Mouse (Mus musculus) liver, embryonic 12.5 days (tissue): ENCODE results near the gene Pitpnm2. TPM values are rescaled to one million over a fixed set of nuclear protein-coding genes. Genes with fewer than 3 reads are reported as not detected.

ENCODE experiments used
- ATAC-seq: fragments of 200-750 bp; cut with Nextera tagmentation; 2 replicates; pipeline ENCODE4 v1.8.0; 2017; ENCODE audit warnings: moderate number of reproducible peaks, mild to moderate bottlenecking, moderate library complexity
- H3K27ac ChIP-seq: fragments of 300-500 bp; sonication (generic); 2 replicates; pipeline ENCODE4 v1.5.1; 2016; ENCODE audit warnings: mild to moderate bottlenecking
- H3K27me3 ChIP-seq: fragments of 300-500 bp; sonication (generic); replicated peaks from 2 replicates; pipeline ENCODE4 v1.6.1; 2016; ENCODE audit warnings: mild to moderate bottlenecking, moderate library complexity
- H3K36me3 ChIP-seq: fragments of 300-500 bp; sonication (generic); 2 replicates; pipeline ENCODE4 v1.6.1; 2016; ENCODE audit warnings: mild to moderate bottlenecking, moderate library complexity
- H3K4me1 ChIP-seq: fragments of 300-500 bp; sonication (generic); 2 replicates; pipeline ENCODE4 v1.6.1; 2016
- H3K4me2 ChIP-seq: fragments of 300-500 bp; sonication (generic); 2 replicates; pipeline ENCODE4 v1.6.1; 2016; ENCODE audit warnings: mild to moderate bottlenecking, moderate library complexity
- H3K4me3 ChIP-seq: fragments of 300-500 bp; sonication (generic); 2 replicates; pipeline ENCODE4 v1.5.1; 2016; ENCODE audit warnings: mild to moderate bottlenecking, moderate library complexity
- H3K9ac ChIP-seq: fragments of 300-500 bp; sonication (generic); 2 replicates; pipeline ENCODE4 v1.6.1; 2016; ENCODE audit warnings: mild to moderate bottlenecking, moderate library complexity
- H3K9me3 ChIP-seq: fragments of 300-500 bp; sonication (generic); replicated peaks from 2 replicates; pipeline ENCODE4 v1.6.1; 2016; ENCODE audit warnings: mild to moderate bottlenecking, moderate library complexity
- WGBS: fragments of 180-500 bp; shearing (Covaris S2); methylation state at CpG from one replicate; pipeline ENCODE4 v1.1.7; 2016; ENCODE audit not compliant: insufficient replicate concordance; 5-methylcytosine and 5-hydroxymethylcytosine counted together
- polyA plus RNA-seq: library from polyadenylated mRNA; unstranded; fragments of >200 nt; fragmentation: Nextera tagmentation; extraction: Ambion mirVana; gene quantifications from 2 replicates; pipeline ENCODE4 v1.2.1, GENCODE M21; 2016

Gene Pitpnm2
- polyA plus RNA-seq, 1 experiment from 2014 or later: 2.5 TPM

DNA sequence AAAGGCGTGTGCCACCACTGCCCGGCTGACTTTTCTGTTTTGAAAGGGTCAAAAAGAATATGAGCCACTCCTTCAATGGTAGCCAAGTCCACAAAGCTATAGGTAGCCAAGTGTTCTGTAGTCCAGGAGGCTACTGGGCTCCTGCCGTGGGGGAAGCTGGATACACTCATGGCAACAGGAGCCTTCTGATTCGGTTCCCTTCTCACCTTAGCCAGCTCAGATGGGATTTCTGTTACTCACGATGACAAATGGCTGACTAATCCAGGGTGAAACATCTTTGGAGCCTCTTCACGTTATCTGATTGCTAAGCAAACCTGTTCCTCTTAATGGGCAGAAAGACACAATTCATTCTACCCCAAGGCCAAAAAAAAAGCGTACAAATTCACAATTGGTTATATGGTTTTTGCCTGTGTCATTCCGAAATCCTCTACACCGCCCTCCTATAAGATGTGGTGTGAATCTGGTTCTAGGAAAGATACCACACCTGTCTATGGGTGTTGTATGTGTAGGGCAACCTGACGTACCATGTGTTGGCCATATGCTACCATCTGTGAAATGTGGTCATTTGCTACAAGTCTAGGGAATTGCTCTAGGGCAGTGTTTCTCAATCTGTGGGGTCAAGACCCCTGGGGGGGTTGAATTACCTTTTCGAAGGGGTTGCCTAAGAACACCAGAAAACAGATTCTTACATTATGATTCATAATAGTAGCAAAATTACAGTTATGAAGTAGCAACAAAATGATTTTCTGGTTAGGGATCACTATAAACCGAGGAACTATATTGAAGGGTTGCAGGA is 80.9 kb downstream of the Pitpnm2 start:
- Histone ChIP-seq H3K4me1 (peaks cover 71% of the 10 kb centered on the region), H3K9ac (no peak overlapping the region), H3K27ac (no peak overlapping the region), H3K4me3 (no peak overlapping the region), H3K27me3 (no peaks in the 10 kb centered on the region), H3K36me3 (no peaks in the 10 kb centered on the region), H3K4me2 (no peak overlapping the region), H3K9me3 (no peaks in the 10 kb centered on the region)
- ATAC-seq: no peak
- 79% methylated on average over 12 of the region's 12 CpGs for WGBS

DNA sequence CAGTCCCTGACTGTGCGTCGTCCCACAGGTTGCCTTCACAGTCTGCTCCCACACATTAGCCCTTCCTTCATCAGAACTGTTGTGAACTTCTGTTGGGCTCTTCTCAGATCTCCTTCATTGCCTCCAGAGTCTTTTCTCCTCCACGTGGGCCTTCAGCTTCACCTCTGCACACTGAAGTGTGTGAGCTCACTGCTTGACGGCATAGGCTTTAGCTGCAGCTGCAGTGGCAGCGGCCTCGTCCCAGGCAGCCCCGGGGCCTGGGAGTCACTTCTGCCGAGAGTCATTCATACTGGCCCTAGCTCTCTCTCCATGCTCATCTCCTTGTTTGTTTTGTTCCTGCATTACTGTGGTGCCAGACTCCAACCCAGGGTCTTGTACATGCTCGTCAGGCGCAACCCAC is 81.9 kb downstream of the Pitpnm2 start:
- H3K27ac ChIP-seq: no peak overlapping the region
- no peak for ATAC-seq
- H3K27me3 ChIP-seq: no peaks in the 10 kb centered on the region
- no peaks in the 10 kb centered on the region for H3K9me3 ChIP-seq
- H3K4me1 ChIP-seq: peaks cover 71% of the 10 kb centered on the region
- no peak overlapping the region for H3K9ac ChIP-seq
- H3K4me3 ChIP-seq: no peak overlapping the region
- H3K4me2 ChIP-seq: no peak overlapping the region
- WGBS: 76% methylated on average over 10 of the region's 10 CpGs
- H3K36me3 ChIP-seq: no peaks in the 10 kb centered on the region

DNA sequence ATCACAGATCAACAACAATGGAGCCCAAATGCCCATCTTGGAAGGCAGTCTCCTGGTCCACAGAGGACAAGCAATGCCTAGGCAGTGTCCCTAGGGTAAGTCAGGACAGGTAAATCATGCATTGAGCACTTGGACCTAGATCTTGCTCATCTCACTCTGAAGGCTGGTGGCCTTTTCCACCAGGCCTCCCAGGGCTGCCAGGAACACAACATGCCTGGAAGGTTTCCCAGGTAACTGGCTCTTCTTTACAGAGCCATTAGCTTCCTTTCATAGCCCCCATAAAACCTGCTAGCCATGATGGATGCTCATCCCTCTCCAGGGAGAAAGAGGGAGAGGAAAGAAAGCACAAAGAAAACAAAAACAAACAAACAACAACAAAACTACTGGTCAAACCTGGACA is 82.8 kb downstream of the Pitpnm2 start:
- Histone ChIP-seq H3K9ac (no peak overlapping the region), H3K9me3 (no peaks in the 10 kb centered on the region), H3K27ac (no peak overlapping the region), H3K36me3 (no peaks in the 10 kb centered on the region), H3K27me3 (no peaks in the 10 kb centered on the region), H3K4me1 (peaks cover 69% of the 10 kb centered on the region), H3K4me3 (no peak overlapping the region), H3K4me2 (no peak overlapping the region)
- ATAC-seq: no peak

DNA sequence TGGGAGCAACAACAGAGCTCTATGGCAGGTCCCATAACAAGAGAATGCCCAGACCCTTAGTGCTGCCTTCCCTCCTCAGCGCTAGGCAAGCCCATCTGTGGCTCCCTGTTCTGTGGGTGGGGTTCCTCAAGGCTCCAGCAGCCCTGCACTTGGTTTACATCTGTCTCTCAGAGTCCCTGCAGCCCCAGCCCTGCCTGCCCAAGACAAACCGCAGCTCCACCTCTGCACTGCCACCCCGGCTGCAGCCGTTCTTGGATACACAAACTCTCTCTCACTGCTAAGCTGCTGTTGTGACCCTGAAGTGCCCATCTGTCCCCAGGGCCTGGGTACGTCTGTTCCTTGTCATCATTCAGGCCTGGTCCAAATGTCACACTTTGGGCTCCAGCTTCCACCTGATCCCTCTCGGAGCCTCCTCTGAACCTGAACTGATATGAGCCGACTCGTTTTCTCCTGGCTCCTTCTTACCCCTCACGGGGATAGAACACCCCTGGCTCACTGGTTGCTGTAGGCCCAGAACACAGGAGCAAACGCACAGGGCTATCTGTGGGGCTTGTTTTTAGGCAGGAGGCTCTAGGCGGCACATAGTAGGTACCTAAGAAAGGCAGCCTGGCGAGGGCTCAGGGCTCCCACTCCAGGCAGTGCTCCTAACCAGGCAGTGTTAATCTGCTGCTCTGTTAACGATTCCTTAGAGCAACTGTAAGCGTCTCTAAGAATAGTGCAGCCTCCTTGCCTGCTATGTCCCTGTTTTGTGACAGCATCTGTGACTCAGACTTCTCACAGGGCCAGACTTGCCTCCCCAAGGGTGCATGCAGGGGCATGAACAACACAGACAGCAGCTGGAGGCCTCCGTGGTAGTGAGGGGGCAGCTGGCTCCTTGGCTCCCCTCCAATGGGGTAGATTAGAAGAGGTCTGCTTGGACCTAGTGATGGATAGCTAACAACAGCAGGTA is 83.7 kb downstream of the Pitpnm2 start:
- no peaks in the 10 kb centered on the region for H3K9me3 ChIP-seq
- peak; percentile 62 for ATAC-seq
- peak overlapping the region; percentile 8; the same call in 1 of the 2 replicates for H3K27ac ChIP-seq
- no peaks in the 10 kb centered on the region for H3K27me3 ChIP-seq
- 48% methylated on average over 15 of the region's 15 CpGs for WGBS
- H3K9ac ChIP-seq: no peak overlapping the region; the same call in 1 of the 2 replicates
- H3K4me1 ChIP-seq: peaks cover 66% of the 10 kb centered on the region
- no peak overlapping the region for H3K4me3 ChIP-seq
- no peaks in the 10 kb centered on the region for H3K36me3 ChIP-seq
- H3K4me2 ChIP-seq: no peak overlapping the region

DNA sequence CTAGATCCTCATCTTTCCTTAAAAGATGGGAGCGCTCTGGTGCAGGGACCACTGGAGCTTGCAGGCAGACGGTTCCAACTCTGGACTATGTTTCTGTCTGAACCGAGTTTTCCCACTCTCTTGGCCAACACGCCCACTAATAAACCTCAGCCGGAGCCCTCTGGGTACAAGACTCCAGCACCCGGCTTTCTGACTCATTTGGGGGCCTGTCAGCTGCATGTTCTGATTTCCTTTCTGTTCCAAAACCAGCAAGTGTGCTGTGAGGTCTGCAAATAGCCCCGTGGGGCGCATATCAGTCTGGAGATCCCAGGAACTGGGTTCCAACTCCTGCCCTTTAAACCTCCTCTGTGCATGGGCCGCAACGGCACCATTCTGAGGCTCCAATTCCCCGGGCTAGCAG is 86.1 kb downstream of the Pitpnm2 start:
- H3K4me2 ChIP-seq: no peak overlapping the region
- no peak overlapping the region for H3K9ac ChIP-seq
- H3K4me3 ChIP-seq: no peak overlapping the region
- no peaks in the 10 kb centered on the region for H3K36me3 ChIP-seq
- no peak for ATAC-seq
- H3K4me1 ChIP-seq: peaks cover 73% of the 10 kb centered on the region
- H3K9me3 ChIP-seq: no peaks in the 10 kb centered on the region
- H3K27ac ChIP-seq: no peak overlapping the region
- 84% methylated on average over 11 of the region's 11 CpGs for WGBS
- no peaks in the 10 kb centered on the region for H3K27me3 ChIP-seq

DNA sequence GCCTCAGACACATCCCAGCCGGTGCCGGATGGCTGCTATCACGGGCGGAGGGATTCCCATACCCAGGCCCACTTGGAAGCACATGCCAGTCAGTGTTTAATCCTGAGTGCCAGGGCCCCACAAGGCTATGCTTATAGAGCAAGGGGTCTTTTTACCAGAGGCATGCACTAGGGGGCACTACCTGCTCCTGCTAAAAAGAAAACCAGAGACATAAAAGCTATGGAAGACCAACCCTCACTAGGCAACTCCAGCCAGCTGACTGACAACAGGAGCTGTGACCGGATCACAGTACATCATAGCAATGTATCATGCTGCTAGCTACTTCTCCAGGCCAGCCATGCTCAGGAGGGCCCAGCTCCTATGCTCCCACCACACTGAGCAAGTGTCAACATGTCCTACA is 87.0 kb downstream of the Pitpnm2 start:
- Histone ChIP-seq H3K9ac (no peak overlapping the region), H3K4me1 (peaks cover 67% of the 10 kb centered on the region), H3K9me3 (no peaks in the 10 kb centered on the region), H3K27me3 (no peaks in the 10 kb centered on the region), H3K36me3 (no peaks in the 10 kb centered on the region), H3K27ac (no peak overlapping the region), H3K4me2 (no peak overlapping the region), H3K4me3 (no peak overlapping the region)
- WGBS: 58% methylated on average over 5 of the region's 5 CpGs
- peak; percentile 31; the same call in 1 of the 2 replicates for ATAC-seq

DNA sequence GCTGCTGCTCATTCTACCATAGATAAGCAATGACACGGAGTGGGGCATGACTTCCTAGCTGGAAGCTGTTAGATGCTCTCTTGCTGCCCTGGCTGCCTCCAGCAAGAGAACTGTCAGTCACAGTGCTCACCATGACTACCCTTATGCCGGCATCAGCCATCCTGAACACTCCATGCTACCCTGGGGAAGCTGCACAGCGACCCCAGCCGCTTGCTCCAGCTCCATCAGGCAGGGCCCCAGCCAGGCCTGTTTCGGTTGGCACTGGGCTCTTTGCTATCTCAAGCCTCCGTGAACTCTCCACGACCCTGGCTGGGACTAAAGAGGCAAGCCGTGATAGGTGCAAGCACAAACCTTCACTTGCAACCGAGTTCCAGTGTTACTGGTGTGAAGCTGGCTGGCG is 87.7 kb downstream of the Pitpnm2 start:
- ATAC-seq: no peak
- Histone ChIP-seq H3K27me3 (no peaks in the 10 kb centered on the region), H3K4me3 (no peak overlapping the region), H3K9ac (no peak overlapping the region), H3K4me1 (peaks cover 60% of the 10 kb centered on the region), H3K27ac (no peak overlapping the region), H3K4me2 (no peak overlapping the region), H3K9me3 (no peaks in the 10 kb centered on the region), H3K36me3 (no peaks in the 10 kb centered on the region)
- 56% methylated on average over 10 of the region's 10 CpGs for WGBS

DNA sequence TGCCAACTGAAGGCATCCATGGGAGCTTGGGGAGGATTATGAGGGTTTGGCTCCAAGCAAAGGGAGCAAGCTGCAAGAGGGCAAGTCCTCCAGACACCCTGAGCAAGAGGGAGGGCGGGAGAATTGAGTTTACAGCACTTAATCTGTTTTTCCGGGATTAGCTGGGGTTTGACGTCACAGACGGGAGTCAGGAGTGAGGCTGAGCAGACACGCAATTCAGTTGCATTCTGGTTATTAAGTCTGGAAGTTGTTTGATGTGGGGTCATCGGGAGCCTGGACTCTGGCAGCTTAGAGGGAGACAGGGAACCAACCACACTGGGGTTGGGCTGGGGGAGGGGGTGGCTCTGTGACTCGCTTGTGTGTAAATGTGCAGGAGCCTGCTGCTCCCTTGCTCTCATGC is 90.1 kb downstream of the Pitpnm2 start:
- Histone ChIP-seq H3K4me3 (no peak overlapping the region), H3K9ac (no peak overlapping the region), H3K4me1 (peaks cover 36% of the 10 kb centered on the region), H3K4me2 (no peak overlapping the region), H3K27ac (no peak overlapping the region; the same call in 1 of the 2 replicates), H3K36me3 (no peaks in the 10 kb centered on the region), H3K27me3 (no peaks in the 10 kb centered on the region), H3K9me3 (no peaks in the 10 kb centered on the region)
- 72% methylated on average over 7 of the region's 7 CpGs for WGBS
- ATAC-seq: no peak

DNA sequence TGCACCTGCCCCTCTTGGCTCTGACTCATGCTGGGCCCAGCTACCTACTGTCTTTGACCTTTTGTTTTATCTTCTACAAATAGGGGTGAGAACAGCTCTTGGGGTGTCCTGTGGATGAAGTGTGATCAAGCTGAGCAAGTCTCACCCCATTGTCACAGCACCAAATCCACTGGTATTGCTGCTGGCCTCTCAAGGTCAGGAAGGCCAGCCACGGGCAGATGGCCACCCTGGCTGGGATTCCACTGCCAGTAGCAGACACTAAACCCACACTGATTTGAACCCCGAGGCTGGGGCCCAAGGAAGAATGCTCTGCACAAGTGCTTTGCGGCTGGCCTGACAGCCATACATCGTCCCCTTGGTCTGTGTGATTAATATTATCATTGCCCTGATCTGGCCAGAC is 91.3 kb downstream of the Pitpnm2 start:
- Histone ChIP-seq H3K27me3 (no peaks in the 10 kb centered on the region), H3K4me2 (no peak overlapping the region), H3K4me1 (peaks cover 25% of the 10 kb centered on the region), H3K4me3 (no peak overlapping the region), H3K36me3 (no peaks in the 10 kb centered on the region), H3K9ac (no peak overlapping the region), H3K27ac (no peak overlapping the region), H3K9me3 (no peaks in the 10 kb centered on the region)
- no peak for ATAC-seq
- 51% methylated on average over 4 of the region's 4 CpGs for WGBS

DNA sequence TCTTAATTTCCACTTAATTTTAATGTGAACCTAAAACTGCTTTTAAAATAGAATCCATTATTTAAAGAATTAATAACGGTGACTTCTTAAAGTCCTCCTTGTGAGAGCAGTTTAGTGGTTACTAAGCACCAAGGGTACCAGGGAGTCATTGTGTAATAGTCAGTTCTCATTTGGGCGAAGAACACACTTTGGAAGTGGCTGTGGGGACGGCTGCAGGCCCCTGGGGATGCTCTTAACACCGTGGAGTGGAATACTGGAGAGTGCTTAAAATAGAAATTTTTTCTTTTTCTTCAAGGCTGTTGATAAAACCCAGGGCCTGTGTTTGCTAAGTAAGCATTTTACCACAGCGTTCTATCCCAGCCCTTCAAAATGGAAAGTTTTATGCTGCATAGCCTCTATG is 93.6 kb downstream of the Pitpnm2 start:
- Histone ChIP-seq H3K4me2 (no peak overlapping the region), H3K36me3 (peaks cover 16% of the 10 kb centered on the region), H3K27ac (no peak overlapping the region), H3K9ac (no peak overlapping the region), H3K4me1 (peaks cover 10% of the 10 kb centered on the region; the same call in 1 of the 2 replicates), H3K9me3 (no peaks in the 10 kb centered on the region), H3K4me3 (no peak overlapping the region), H3K27me3 (no peaks in the 10 kb centered on the region)
- no peak for ATAC-seq
- WGBS: 68% methylated on average over 5 of the region's 5 CpGs

DNA sequence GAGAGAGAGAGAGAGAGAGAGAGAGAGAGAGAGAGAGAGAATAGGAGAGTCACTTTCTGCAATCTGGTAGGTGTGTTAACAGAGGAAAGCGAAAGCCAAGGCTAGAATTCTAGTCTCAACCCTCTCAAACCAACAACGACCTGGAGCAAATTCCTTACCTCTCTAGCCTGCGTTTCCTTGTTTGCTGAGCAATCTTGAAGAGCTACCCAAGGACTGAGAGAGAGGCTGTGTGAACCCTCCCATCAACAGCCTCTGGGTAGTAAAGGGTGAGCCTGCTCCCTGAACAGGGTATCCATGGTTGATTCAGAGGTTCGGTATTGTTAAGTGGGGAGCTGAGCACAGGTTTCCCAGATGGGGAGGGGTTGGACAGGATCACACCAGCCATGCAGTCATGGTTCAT is 96.8 kb downstream of the Pitpnm2 start:
- WGBS: 73% methylated on average over 4 of the region's 4 CpGs
- ATAC-seq: no peak

DNA sequence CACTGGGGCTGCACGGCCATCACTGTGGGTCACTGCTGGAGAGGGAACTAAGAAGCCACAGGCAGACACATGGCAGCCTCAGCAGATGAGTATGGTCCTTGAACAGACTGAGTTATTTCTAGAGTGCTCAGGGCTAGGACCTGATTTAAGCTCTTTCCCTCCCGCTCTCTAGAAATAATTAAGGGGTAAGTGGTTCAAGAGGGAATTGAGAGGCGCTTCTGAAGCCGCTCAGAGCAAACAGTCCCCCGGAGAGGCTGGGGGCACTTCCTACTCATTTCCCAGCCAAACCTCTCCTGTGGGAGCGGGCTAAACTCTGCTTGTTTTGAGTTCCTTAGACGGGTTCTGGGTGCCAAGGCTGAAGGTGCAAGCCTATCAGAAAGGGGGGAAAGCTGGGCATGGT is 98.7 kb downstream of the Pitpnm2 start:
- H3K27ac ChIP-seq: no peak overlapping the region
- no peak for ATAC-seq
- H3K4me1 ChIP-seq: no peaks in the 10 kb centered on the region
- no peak overlapping the region for H3K4me2 ChIP-seq
- H3K36me3 ChIP-seq: peaks cover 24% of the 10 kb centered on the region
- H3K27me3 ChIP-seq: no peaks in the 10 kb centered on the region
- WGBS: 80% methylated on average over 7 of the region's 7 CpGs
- H3K9ac ChIP-seq: no peak overlapping the region
- H3K4me3 ChIP-seq: no peak overlapping the region
- no peaks in the 10 kb centered on the region for H3K9me3 ChIP-seq

More for the DNA sequence above, 96.8 kb downstream of the Pitpnm2 start:
- Histone ChIP-seq H3K4me2 (no peak overlapping the region), H3K27me3 (no peaks in the 10 kb centered on the region), H3K9ac (no peak overlapping the region), H3K9me3 (no peaks in the 10 kb centered on the region), H3K4me1 (no peaks in the 10 kb centered on the region), H3K4me3 (no peak overlapping the region), H3K36me3 (peaks cover 18% of the 10 kb centered on the region), H3K27ac (no peak overlapping the region)
